Mouse (Mus musculus) midbrain, embryonic 16.5 days (tissue): ENCODE results near the gene Ctnnbip1. TPM values are rescaled to one million over a fixed set of nuclear protein-coding genes. Genes with fewer than 3 reads are reported as not detected.

Experiments used
- ATAC-seq: fragments of 200-750 bp; cut with Nextera tagmentation; 2 replicates; pipeline ENCODE4 v1.8.0; 2017; ENCODE audit warnings: moderate TSS enrichment
- H3K27ac ChIP-seq: fragments of 300-500 bp; sonication (generic); 2 replicates; pipeline ENCODE4 v1.5.1; 2014; ENCODE audit warnings: mild to moderate bottlenecking, low read length, mixed read lengths
- H3K27me3 ChIP-seq: fragments of 300-500 bp; sonication (generic); 2 replicates; pipeline ENCODE4 v1.6.1; 2014; ENCODE audit warnings: low read depth, low read length, mixed read lengths; ENCODE audit not compliant: control insufficient read depth, insufficient read depth
- H3K36me3 ChIP-seq: fragments of 300-500 bp; sonication (generic); 2 replicates; pipeline ENCODE4 v1.6.1; 2014; ENCODE audit warnings: mild to moderate bottlenecking, low read length, moderate library complexity, mixed read lengths; ENCODE audit not compliant: control insufficient read depth, insufficient read depth
- H3K4me1 ChIP-seq: fragments of 300-500 bp; sonication (generic); 2 replicates; pipeline ENCODE4 v1.6.1; 2014; ENCODE audit warnings: mild to moderate bottlenecking, low read length, mixed read lengths; ENCODE audit not compliant: control insufficient read depth, insufficient read depth
- H3K4me2 ChIP-seq: fragments of 300-500 bp; sonication (generic); 2 replicates; pipeline ENCODE4 v1.6.1; 2014; ENCODE audit warnings: mild to moderate bottlenecking, low read length, mixed read lengths
- H3K4me3 ChIP-seq: fragments of 300-500 bp; sonication (generic); 2 replicates; pipeline ENCODE4 v1.5.1; 2014; ENCODE audit warnings: low read depth, mild to moderate bottlenecking, low read length, moderate library complexity, mixed read lengths
- H3K9ac ChIP-seq: fragments of 300-500 bp; sonication (generic); 2 replicates; pipeline ENCODE4 v1.6.1; 2014; ENCODE audit warnings: low read depth, low read length, mixed read lengths
- H3K9me3 ChIP-seq: fragments of 300-500 bp; sonication (generic); replicated peaks from 2 replicates; pipeline ENCODE4 v1.6.1; 2014; ENCODE audit warnings: mild to moderate bottlenecking, low read length, mixed read lengths; ENCODE audit not compliant: control insufficient read depth, poor library complexity, severe bottlenecking
- WGBS: fragments of 180-500 bp; shearing (Covaris S2); extraction: QIAGEN DNeasy Blood & Tissue Kit; methylation state at CpG from one replicate; pipeline ENCODE4 v1.1.7; 2014; 5-methylcytosine and 5-hydroxymethylcytosine counted together
- polyA plus RNA-seq: library from polyadenylated mRNA; unstranded; fragments of >200 nt; fragmentation: Nextera tagmentation; extraction: Ambion mirVana; gene quantifications from 2 replicates; pipeline ENCODE4 v1.2.1, GENCODE M21; 2015

The Ctnnbip1 gene
- polyA plus RNA-seq, 1 experiment from 2014 or later = 111 TPM

DNA sequence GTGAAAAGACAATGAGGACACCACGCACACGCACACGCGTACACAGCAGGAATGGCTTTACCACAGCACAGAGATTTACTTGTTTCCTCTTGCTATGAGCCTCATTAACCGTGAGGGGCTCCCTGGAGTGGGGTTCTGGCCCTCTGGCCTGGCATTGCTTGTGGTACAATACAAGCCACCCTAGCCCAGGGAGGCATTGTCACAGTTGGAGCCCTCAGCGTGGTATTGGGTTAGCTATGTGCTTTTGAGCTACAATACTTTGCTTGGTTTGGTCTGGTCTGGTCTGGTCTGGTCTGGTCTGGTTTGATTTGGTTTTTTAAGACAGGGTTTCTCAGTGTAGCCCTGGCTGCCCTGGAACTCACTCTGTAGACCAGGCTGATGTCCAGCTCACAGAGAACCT is 81.5 kb downstream of the Ctnnbip1 start:
- H3K9ac ChIP-seq = no peak overlapping the region
- no peaks in the 10 kb centered on the region for H3K36me3 ChIP-seq
- 84% methylated on average over 6 of the region's 6 CpGs for WGBS
- H3K9me3 ChIP-seq = no peaks in the 10 kb centered on the region
- no peak for ATAC-seq
- H3K27ac ChIP-seq = no peak overlapping the region
- no peak overlapping the region for H3K4me2 ChIP-seq
- no peaks in the 10 kb centered on the region for H3K27me3 ChIP-seq
- peaks cover 16% of the 10 kb centered on the region for H3K4me1 ChIP-seq
- H3K4me3 ChIP-seq = no peak overlapping the region

DNA sequence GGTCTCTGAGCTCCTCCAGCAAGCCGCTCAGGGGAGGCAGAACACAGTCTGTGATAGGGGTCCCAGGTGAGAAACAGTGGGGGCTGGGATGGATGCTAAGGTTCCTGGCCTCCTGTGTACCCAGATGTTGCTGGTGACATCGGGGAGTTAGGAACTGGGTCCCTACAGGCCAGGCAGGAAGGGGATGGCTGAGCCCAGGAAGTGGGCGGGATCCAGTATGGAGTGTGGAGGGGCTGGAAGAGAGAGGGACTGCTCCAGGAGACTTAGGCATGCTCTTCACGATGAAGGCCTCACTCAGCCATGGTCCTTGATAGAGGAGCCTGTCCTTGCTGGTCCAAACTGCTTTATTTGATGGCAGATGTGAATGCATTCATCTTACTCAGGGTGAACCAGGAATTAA is 82.1 kb downstream of the Ctnnbip1 start:
- Histone ChIP-seq H3K9ac (no peak overlapping the region), H3K27ac (no peak overlapping the region), H3K4me3 (no peak overlapping the region), H3K4me1 (peaks cover 12% of the 10 kb centered on the region), H3K27me3 (no peaks in the 10 kb centered on the region), H3K4me2 (no peak overlapping the region), H3K36me3 (no peaks in the 10 kb centered on the region), H3K9me3 (no peaks in the 10 kb centered on the region)
- 89% methylated on average over 4 of the region's 4 CpGs for WGBS
- no peak for ATAC-seq

DNA sequence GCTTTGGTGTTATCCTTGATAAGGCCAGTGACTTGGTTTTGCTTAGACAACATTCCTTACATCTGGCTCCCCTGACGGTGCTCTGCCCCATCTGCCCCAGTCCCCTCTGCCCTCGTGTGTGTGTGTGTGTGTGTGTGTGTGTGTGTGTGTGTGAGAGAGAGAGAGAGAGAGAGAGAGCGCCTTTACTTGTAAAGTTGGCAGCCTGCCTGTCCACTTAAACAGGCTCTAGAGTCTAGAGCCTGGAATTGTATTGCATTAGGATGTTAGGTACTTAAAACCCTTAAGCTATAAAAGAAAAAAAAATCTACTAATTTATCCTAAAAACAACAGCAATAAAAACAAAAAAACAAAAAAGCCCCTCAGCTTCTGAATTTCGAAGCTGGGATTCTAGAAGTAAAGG is 83.4 kb downstream of the Ctnnbip1 start:
- Histone ChIP-seq H3K9me3 (no peaks in the 10 kb centered on the region), H3K4me3 (no peak overlapping the region), H3K4me1 (peaks cover 18% of the 10 kb centered on the region), H3K27me3 (no peaks in the 10 kb centered on the region), H3K27ac (no peak overlapping the region), H3K9ac (peak overlapping the region; percentile 23; the same call in 1 of the 2 replicates), H3K36me3 (no peaks in the 10 kb centered on the region), H3K4me2 (no peak overlapping the region)
- no peak for ATAC-seq
- 37% methylated on average over 4 of the region's 4 CpGs for WGBS

DNA sequence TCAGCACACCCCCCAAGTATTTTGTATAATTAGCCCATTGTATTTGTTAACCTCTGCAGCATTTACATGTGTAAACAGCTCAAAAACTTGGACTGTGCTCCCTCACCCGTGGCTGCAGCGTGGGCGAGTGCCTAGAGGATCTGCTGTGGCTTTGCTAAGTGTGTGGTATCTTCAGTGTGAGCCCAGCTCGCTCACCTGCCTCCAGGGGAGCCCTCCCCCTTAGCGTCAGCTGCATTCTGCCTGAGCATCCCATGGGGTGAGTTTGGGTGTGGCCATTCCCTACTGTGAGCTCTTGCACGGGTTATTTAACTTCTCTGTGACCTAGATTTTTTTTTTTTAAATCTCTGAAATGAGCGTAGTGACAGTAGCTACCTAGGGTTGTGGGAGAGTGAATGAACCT is 84.2 kb downstream of the Ctnnbip1 start:
- 41% methylated on average over 7 of the region's 7 CpGs for WGBS
- ATAC-seq = no peak
- Histone ChIP-seq H3K27me3 (no peaks in the 10 kb centered on the region), H3K4me2 (no peak overlapping the region), H3K4me3 (no peak overlapping the region), H3K9ac (no peak overlapping the region), H3K36me3 (no peaks in the 10 kb centered on the region), H3K27ac (no peak overlapping the region), H3K9me3 (no peaks in the 10 kb centered on the region), H3K4me1 (peaks cover 24% of the 10 kb centered on the region)

DNA sequence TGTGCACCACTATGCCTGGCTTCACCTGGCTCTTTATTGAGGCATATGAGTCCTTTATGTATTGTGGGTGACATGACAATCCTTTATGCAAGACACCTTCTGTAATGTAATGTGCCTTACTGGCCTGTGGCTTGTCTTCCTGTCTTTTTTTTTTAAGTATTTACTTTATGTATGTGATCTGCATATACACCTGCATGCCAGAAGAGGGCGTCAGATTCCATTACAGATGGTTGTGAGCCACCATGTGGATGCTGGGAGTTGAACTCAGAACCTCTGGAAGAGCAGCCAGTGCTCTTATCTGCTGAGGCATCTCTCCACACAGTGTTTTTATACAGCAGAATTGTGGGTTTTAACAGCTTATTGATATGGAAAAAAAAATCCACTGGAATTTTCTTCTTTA is 85.8 kb downstream of the Ctnnbip1 start:
- H3K27ac ChIP-seq = no peak overlapping the region
- ATAC-seq = no peak
- no peak overlapping the region for H3K4me3 ChIP-seq
- WGBS = 74% methylated on average over 1 of the region's 1 CpGs
- no peaks in the 10 kb centered on the region for H3K36me3 ChIP-seq
- no peak overlapping the region for H3K4me2 ChIP-seq
- no peak overlapping the region for H3K9ac ChIP-seq
- peaks cover 28% of the 10 kb centered on the region for H3K4me1 ChIP-seq
- no peaks in the 10 kb centered on the region for H3K27me3 ChIP-seq
- H3K9me3 ChIP-seq = no peaks in the 10 kb centered on the region

DNA sequence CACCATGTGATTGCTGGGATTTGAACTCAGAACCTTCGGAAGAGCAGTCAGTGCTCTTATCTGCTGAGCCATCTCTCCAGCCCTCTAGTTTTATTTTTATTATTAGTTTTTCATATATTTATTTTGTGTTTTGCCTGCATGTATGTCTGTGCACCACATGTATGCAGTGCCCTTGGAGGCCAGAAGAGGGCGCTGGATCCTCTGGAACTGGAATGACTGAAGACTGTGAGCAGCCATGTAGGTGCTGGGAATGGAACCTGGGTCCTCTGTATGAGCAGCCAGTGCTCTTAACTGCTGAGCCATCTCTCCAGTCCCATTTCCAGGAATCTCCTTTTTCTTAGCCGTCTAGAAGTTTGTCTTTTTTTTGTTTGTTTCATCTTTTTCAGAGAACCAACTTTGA is 86.5 kb downstream of the Ctnnbip1 start:
- no peak overlapping the region for H3K27ac ChIP-seq
- WGBS = 81% methylated on average over 3 of the region's 3 CpGs
- no peaks in the 10 kb centered on the region for H3K36me3 ChIP-seq
- no peaks in the 10 kb centered on the region for H3K27me3 ChIP-seq
- H3K4me1 ChIP-seq = peaks cover 33% of the 10 kb centered on the region
- no peak for ATAC-seq
- no peak overlapping the region for H3K9ac ChIP-seq
- no peak overlapping the region for H3K4me2 ChIP-seq
- no peak overlapping the region for H3K4me3 ChIP-seq
- no peaks in the 10 kb centered on the region for H3K9me3 ChIP-seq

DNA sequence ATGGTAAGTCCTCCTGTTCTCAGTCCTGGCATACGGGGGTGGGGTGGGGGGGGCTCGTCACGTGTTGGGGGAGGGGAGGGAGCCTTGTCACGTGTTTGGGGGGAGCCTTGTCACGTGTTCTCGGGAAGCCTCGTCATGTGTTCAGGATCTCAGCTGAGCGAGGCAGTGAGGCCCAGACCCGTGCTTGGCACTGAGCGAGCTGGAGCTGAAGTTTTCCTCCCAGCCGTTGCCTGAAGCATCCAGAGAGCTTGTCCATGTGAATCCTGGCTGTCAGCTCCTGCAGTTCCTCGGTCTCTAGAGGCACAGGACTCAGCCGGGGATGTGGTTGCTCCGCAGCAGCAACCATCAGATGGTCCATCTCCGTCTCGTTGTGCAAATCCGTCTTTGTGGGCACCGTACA is 88.0 kb downstream of the Ctnnbip1 start:
- Histone ChIP-seq H3K4me2 (no peak overlapping the region), H3K4me3 (no peak overlapping the region), H3K27me3 (no peaks in the 10 kb centered on the region), H3K36me3 (no peaks in the 10 kb centered on the region), H3K9me3 (no peaks in the 10 kb centered on the region), H3K27ac (peak overlapping the region; percentile 29; the same call in 1 of the 2 replicates), H3K4me1 (peaks cover 33% of the 10 kb centered on the region), H3K9ac (no peak overlapping the region; the same call in 1 of the 2 replicates)
- 62% methylated on average over 18 of the region's 18 CpGs for WGBS
- ATAC-seq = no peak

DNA sequence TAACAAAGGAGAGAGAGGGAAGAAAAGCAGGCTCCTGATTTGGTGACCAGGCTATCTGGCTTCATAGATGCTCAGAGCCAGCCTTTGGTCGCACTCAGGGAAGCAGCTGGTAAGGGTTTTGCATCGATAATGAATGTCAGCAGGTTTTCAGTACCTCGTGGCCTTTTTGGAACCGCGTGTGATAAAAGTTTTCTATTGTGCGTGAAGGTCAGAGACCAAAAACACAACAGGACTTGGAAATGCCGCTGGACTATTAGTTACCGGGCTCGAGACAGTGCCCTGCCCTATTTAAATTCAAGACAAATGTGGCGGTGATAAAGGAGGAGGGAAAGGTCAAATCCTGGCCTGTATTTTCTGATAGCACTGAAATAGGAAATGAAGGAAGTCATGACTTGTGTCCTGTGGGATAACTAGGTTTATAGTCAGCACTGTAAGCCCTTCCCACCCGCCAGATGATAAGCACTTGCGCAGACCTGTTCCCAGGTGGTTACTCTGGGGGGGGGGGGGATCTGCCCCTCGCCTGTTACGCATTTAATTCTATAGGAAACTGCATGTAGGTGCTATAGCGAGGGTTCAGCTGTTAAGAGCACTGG is 88.8 kb downstream of the Ctnnbip1 start:
- no peak overlapping the region for H3K9ac ChIP-seq

DNA sequence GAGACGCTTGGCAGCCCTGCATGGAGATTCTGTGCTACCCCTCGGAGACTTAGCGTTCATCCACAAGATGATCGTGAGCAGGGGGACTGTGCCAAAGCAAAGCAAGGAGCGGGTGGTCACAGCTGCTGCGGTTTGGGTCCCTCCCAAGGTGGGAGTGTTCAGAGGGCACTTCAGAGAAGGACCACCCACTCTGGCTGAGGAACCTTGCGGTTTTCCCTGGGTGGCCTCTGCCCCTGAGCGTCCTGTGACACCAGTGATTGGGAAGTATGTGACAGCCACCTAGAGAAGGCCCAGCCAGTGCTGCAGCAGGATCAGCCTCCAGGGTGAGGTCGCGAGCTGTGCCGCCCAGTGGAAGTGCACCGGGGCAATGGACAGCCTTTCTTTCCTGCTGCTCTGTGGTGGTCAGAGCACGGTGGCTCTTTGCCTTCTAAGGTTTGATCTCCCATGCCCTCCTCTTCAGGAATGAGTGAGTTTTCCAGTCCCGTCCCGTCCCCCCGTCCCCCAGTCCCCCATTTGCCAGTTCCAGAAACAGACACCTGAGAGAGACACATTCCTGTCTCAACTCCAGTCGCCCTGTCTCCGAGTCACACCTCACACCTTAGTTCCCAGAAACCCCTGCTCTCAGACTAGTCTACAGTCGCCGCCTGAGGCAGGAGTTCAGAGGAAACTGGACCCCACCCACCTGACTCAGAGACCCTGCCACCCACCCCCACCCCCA is 89.7 kb downstream of the Ctnnbip1 start:
- Histone ChIP-seq H3K9ac (no peak overlapping the region), H3K4me2 (no peak overlapping the region), H3K27ac (peak overlapping the region; percentile 33; the same call in 1 of the 2 replicates), H3K9me3 (no peaks in the 10 kb centered on the region), H3K36me3 (no peaks in the 10 kb centered on the region), H3K4me1 (peaks cover 25% of the 10 kb centered on the region), H3K4me3 (no peak overlapping the region), H3K27me3 (no peaks in the 10 kb centered on the region)
- WGBS = 55% methylated on average over 20 of the region's 20 CpGs
- no peak for ATAC-seq

More for the DNA sequence above, 88.8 kb downstream of the Ctnnbip1 start:
- H3K4me1 ChIP-seq = peaks cover 29% of the 10 kb centered on the region
- H3K4me2 ChIP-seq = no peak overlapping the region
- H3K4me3 ChIP-seq = no peak overlapping the region
- H3K27ac ChIP-seq = peak overlapping the region; percentile 33; the same call in 1 of the 2 replicates
- H3K9me3 ChIP-seq = no peaks in the 10 kb centered on the region
- H3K36me3 ChIP-seq = no peaks in the 10 kb centered on the region
- 35% methylated on average over 15 of the region's 15 CpGs for WGBS
- no peak for ATAC-seq
- H3K27me3 ChIP-seq = no peaks in the 10 kb centered on the region
